Mouse (Mus musculus) cerebral cortex, adult 2 months (tissue): ENCODE data around the gene Col9a2.

Source experiments
- WGBS: fragments of 180-500 bp; shearing (Covaris S2); methylation state at CpG from one replicate; pipeline ENCODE4 v1.1.7; 2018; 5-methylcytosine and 5-hydroxymethylcytosine counted together

The Col9a2 gene

DNA sequence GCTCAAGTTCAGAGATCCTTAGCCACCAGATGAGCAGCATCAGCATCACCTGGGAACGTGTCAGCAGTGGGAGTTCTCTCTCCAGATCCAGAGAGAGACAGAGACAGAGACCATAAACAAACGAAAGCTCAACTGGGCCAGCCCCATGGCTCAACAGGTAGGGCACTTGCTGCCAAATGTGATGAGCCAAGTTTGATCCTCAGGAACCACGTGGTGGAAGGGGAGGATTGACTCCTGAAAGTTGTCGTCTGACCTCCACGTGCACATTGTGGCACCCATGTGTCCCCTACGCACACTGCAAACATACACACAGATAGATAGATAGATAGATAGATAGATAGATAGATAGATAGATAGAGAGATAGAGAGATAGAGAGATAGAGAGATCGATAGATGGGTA lies 15.7 kb upstream of the Col9a2 start:
- WGBS: 91% methylated on average over 7 of the region's 7 CpGs

DNA sequence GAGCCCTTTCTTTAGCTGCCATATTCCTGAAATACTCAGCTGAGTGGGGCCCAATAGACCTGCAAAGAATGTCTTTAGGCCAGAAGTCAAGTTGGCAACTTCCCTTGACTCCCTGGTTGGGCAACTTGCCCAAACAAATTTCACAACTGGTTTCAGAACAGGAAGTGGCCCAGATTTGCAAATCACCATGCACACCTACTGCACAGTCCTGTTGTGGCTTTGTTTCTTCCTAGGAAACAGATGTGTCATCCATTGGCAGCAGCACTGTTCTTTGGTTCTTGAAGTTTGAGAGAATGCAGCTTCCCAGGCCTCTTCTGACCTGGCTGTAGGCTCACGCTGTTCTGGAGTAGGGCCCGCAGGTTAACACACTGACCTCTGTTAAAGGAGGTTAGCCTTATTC lies 15.2 kb upstream of the Col9a2 start:
- 80% methylated on average over 2 of the region's 2 CpGs for WGBS

DNA sequence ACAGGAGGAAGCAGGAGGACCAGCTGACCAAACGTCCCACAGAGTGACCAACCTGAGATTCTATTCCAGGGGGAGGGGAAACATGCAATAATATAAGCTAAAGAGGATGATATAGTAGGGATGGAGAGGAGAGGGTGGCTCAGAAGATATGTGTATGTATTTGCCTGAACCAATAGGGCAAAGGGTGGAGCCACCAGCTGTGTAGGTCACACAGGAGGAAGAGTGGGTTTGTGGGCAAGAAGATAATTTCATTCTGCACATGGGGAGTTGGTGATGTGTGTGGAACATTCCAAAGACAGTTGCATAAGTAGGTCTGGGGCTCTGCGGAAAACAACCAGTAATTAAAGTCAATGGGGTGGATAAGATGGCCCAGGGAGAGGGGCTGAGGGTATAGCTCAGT lies 13.5 kb upstream of the Col9a2 start:
- 79% methylated on average over 2 of the region's 2 CpGs for WGBS

DNA sequence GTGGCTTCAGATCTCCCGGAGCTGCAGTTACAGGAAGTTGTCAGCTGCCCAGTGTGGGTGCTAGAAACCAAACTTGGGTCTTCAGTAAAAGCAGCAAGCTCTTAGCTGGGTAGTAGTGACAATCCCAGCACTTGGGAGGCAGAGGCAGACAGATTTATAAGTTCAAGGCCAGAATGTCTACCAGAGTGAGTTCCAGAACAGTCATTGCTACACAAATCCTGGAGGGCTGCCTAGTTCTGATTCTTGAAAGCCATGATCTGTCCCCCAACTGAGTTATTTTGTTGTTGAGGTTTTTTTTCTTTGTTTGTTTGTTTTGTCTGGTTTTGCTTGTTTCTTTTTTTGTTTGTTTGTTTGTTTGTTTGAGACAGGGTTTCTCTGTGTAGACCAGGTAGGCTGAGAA lies 11.0 kb upstream of the Col9a2 start:
- 88% methylated on average over 1 of the region's 1 CpGs for WGBS

DNA sequence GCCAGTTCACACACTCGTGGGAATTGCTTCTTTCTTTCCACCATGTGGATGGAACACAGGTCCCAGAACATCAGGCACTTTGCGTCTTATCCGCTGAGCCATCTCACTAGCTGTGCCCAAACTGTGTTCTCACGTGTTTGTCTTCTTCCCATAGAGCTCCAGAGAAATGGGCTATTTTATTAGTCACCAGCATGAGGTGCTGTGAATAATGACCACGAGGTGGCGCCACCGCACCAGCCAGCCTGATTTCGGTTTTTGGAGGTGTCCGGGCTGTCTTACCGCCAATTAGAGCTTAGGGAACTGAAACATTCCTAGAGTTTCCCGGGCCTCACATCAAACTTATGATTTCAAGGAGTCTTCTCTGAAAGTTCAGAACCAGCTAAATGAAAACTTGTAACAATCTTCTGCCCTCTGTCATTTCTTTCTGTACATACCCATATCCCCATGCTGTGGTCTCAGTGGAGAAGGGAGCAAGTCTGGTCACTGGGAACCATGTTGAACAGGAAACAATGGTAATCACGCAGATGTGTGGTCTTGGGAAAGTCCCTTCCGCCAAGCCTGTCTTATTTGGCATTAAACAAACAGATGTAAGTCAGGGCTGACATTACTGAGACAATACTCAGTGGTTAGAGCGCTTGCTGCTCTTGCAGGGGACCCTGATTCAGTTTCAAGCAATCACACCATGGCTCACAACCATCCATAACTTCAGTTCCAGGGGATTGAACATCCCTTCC lies 10.4 kb upstream of the Col9a2 start:
- 31% methylated on average over 14 of the region's 14 CpGs for WGBS

DNA sequence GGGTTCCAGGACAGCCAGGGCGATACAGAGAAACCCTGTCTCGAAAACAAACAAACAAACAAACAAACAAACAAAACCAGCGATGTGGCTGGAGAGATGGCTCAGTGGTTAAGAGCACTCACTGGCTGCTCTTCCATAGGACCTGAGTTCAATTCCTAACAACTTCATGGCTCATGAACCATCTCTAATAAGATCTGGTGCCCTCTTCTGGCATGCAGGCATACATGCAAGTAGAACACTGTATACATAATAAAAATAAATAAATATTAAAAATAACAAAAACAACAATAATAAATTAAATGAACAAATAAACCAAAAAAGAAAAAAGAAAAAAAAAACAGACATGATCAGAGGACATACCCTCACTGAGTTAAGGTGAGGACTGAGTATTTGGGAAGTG lies 9.6 kb upstream of the Col9a2 start:
- WGBS: 76% methylated on average over 3 of the region's 3 CpGs

DNA sequence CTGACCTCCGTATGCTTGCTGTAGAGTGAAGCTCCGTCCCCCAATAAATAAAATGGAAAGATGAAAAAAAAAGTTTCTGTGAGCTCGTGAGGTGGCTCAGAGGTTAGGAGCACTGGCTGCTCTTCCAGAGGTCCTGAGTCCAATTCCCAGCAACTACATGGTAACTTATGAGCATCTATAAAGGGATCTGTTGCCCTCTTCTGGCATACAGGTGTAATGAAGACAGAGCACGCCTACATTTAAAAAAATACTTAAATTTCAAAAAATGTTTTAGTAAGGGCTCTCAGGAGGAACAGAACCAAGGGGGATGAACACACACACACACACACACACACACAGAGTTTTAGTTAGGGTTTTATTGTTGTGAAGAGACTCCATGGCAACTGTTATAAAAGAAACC lies 7.7 kb upstream of the Col9a2 start:
- 82% methylated on average over 4 of the region's 4 CpGs for WGBS

DNA sequence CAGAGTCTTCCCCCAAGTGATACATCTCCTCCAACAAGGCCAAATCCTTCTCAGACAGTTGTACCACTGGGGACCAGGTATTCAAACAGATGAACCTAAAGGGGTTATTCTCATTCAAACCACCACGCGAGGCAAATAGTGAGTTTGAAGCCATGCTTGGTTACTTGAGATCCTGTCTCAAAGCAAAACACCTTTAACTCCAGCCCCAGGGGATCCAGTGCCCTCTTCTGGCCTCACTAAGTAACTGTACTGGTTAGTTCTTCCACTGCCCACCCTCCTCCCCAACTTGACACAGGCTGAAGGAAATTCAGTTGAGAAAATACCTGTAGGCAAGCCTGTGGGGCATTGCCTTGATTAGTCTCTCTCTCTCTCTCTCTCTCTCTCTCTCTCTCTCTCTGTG lies 6.2 kb upstream of the Col9a2 start:
- 78% methylated on average over 2 of the region's 2 CpGs for WGBS

DNA sequence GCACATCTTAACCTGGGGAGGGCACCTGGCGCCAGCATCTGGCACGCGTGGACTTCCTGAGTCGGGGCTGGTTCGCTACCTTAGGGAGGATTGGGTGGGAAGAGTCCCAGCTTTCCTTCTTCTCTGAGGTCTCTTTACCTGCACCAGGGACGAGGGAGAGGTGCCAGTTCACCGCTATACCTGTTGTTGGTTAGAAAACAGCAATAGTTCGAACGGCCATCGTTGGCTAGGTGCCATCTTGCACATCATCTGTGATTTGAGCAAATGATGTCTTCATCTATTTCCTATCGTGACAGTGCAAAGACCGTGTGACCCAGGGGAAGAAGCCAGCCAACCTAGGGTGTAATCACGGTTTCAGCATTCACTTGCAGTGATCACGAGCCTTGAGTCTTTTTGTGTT lies 1.1 kb downstream of the Col9a2 start:
- WGBS: 72% methylated on average over 14 of the region's 14 CpGs

DNA sequence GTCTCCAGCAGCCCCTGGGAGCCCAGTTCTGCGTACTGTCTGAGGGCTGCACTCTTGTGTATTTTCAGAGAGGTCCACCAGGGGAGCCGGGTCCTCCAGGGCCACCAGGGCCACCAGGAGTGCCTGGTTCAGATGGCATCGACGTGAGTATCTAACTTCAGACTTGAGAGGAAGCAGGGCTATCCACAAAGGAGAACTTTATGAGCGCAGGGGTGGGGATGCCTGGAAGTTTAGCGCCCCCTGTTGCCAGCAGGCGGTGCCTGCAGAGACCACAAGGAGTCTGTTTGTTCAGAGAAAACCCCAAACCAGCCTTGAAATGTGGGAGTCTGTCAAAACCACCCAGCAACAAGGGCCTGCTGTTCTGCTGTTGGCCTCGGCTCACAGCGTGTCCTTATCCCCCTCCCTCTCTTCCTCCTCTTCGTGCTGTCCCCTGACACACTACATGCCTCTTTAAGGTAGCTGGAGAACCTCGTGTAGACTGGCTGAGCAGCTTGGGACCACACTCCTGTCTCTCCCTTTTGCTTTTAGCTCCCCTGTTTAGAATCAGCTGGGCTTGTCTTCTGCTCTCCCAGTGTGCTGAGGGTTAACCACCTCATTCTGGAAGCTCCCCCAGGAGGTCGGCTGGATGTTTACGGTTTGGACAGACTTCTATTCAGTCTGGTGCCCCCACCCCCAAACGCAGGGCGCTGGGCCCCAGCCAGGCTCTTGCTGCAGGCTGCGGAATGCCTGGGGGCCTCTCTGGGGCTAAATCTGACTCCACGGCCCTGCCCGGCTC lies 1.9 kb downstream of the Col9a2 start:
- WGBS: 23% methylated on average over 18 of the region's 18 CpGs

DNA sequence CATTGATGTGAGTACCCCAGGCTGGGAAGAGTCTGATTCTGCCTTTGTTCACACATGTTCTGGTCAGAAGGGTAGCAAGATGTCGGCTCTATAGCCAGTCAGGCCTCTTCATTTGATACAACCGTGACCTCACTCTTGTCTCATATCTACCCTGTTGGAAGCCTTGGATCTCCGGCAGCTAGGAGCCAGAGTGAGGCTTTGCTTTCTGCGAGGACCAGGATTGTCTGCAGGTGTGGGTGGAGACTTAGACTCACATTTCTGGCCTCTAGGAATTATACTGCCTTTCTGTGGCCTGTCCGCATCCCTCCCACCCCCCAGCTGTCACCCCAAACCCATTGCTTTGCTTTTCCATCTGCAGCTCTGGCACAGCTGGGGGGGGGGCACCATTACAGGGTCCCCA lies 3.3 kb downstream of the Col9a2 start:
- 85% methylated on average over 5 of the region's 5 CpGs for WGBS

DNA sequence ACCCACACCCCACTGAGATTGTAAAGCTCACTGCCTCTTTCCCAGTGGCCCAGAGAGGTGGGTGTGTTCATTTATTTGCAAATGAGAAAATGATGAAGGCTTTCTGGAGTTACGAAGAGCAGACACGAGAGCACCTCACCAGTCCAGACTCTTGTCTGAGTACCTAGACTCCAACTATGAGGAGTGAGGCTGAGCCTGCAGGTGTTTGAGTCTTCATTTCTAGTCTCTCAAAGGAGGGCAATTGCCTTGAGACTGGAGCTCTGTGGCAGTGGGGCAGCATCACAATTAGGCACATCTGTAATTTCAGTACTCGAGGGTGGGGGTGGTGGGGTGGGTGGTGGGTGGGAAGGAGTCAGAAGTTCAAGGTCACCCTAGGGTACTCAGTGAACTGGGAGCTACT lies 3.8 kb downstream of the Col9a2 start:
- WGBS: 86% methylated on average over 3 of the region's 3 CpGs

DNA sequence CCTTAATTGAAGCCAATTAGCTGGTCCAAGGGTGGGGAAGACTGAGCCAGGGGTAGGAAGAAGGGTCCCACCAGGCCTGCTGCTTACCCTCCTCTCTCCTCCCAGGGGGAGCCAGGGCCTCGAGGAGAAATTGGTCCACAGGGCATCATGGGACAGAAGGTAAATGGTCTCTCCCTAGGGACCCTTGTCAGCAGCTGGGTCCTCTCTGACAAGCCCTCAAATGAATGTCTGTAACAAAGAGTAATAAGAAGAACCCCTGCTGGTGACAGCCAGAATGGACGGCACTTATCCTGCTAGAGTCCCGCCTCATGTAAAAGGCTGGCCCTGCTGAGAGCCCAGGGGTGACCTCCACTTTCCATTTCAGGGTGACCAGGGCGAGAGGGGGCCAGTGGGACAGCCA lies 12.7 kb downstream of the Col9a2 start:
- 63% methylated on average over 4 of the region's 4 CpGs for WGBS

DNA sequence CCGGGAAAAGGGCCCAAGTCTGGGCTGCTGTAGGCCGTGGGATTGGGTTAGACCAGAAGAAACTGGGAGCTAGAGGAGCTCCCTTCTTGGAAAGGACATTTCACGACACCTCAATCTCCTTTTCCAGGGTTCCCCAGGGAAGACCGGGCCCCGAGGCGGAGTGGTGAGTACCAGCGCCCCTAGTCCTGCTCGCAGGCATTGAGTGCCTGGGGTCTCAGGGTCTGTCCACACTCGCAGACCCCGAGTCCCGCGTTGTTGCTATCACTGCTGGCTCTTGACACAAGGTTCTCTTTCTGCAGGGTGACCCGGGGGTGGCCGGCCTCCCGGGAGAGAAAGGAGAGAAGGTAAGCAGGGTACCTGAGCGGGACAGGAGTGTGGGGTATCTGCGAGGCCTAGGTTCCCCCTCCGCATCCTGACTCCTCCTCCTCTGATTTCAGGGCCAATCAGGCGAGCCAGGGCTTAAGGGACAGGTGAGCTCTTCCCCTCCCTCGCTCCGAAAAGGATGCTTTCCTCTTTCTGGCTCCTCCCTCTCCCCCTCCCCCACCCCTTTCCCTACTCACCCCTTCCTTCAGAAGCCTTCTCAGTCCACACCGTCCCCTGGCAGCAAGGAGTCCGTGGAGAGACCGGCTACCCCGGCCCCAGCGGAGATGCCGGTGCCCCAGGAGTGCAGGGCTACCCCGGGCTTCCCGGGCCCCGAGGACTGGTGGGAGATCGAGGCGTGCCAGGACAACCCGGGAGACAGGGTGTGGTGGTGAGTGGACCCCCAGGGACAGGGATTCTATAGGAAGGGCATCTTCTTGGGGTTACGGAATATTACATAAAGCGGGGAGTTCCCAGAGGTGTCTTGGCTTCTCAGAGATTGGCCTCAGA lies 13.5 kb downstream of the Col9a2 start:
- WGBS: 38% methylated on average over 35 of the region's 35 CpGs

DNA sequence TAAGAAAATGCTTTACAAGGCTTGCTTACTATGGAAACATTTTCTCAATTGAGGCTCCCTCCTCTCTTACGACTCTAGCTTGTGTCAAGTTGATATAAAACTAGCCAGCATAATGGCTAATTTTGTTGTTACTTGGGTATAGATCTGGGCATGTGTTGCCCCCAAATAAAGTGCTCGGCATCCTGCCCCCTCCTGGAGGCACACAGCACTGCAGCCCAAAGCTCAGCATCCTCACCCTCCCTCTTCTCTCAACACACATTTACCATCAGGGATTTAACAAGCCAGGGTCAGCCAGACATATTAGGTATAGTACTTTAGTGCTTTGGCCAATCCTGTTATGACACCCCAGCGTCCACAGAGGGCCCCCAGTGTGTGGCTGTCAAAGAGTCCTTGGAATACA lies 17.2 kb downstream of the Col9a2 start:
- 47% methylated on average over 3 of the region's 3 CpGs for WGBS

DNA sequence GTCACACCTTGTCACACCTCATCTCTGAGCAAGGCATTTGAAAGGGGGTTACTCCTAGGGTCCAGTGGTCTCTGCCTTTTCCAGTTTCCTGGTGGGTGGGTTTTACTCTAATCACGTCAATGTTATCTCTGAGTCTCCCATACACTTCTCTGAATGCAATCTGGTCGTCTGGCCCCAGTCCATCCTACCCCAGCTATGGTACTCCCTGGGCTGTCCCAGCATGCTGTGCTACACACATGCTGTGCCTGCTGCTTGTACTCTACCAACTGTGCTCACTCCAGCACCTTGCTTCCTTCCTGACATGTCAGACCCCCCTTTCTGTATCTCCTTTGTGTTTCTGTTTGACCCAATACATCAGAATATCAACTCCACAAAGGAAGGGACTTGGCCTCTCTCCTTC lies 17.8 kb downstream of the Col9a2 start:
- 46% methylated on average over 2 of the region's 2 CpGs for WGBS

DNA sequence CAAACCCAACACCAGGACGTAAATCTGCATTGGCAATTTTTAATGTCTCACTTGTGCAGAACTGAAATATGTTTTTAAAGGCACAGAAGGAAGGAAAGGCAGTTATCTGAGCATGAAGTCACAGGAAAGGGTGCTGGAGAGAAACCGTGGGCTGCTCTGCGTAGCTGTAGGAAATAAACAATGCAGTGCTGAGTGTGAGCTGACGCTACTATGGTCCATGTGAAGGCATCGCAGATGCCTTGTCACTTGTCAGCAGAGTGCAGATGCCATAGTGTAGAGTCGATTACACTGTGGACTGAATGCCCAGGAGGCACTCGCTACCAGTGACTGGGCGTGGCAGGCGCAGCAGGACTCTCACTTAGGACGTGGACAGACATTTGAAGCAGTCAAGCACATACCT lies 20.0 kb downstream of the Col9a2 start:
- 77% methylated on average over 10 of the region's 10 CpGs for WGBS

DNA sequence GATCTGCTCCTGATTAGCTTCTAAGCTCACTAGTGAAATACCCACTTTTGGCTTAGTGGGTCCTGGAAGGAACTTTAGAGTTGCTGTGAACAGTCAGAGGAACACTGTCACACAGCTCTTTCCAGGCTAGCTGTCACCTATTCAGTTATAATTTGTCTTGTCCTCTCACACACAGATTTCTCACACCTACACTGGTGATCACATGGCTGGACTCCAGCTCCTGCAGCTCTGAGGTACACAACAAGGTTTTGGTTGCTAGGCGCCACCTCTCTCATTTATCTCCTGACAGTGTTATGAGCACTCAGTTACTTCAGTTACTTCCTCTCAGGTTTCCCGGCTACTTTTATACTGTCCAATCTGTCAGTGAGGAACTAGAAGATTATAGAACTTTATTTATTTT lies 26.2 kb downstream of the Col9a2 start:
- 62% methylated on average over 2 of the region's 2 CpGs for WGBS

DNA sequence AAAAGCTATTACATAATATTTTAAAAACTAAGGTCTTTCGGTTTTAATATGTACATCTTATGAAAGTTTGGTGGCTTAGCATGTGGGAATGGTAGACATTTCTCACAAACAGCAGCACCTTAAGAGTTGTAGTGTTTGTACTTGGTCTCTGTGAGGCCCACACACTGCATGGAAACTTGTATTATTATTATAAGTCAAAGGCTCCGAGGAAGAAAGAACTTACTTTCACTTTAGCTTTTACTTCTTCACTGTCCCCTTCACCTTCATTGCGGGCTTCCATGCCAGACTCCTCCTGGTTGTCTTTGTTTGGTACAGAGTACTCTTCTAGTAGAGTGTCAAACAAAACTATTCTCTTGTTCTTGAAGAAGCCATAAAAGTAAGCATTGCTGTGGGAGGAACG lies 35.1 kb downstream of the Col9a2 start:
- 85% methylated on average over 4 of the region's 4 CpGs for WGBS

DNA sequence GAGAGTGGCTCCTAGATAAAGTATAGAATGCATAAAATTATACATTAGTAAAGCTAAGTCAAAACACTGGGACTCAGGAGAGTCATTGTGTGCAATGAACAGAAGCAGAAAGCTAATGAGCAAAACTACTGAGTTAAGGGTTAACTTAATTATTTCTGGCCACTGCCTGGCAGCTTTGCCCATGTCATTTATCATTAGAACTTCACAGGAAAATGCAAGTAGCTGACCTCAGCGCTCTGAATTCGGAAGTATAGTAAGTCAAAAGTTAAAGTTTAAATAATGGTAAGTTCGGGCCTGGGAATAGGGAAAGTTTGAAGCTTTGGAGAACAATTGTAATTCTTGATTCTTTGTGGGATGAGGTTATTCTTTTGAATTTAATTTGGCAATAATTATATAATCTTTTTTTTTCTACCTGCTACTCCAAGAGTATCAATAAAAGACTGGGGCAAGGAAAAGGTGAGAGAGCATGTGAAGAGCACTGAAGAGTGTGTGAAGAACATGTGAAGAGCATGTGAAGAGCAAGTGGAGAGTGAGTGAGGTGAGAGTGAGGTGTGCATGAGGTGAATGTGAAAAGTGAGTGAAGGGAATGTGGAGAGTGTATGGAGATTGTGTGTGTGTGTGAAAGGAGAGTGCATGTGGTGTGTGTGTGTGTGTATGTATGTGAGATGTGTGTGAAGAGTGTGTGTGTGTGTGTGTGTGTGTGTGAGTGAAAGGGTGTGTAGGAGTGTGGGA lies 38.9 kb downstream of the Col9a2 start:
- 89% methylated on average over 3 of the region's 3 CpGs for WGBS

DNA sequence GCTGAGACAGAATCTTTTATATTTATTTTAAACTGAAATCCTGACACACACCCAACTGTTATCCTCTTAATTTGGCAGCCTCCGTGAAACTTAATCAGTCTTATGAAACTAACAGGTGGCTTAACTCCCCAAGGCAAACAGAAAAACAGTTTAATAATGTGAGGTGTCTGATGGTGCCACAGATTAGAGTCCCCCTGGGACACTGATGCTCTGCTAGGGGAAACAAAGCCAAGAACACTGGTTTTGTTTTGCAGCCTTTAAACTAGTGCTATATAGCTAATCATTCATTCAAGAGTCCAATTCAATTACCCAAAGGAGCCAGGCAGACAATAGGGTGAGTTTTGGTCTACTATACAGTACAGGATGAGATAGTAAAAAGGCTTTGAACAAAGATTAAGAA lies 41.2 kb downstream of the Col9a2 start:
- WGBS: 54% methylated on average over 1 of the region's 1 CpGs

DNA sequence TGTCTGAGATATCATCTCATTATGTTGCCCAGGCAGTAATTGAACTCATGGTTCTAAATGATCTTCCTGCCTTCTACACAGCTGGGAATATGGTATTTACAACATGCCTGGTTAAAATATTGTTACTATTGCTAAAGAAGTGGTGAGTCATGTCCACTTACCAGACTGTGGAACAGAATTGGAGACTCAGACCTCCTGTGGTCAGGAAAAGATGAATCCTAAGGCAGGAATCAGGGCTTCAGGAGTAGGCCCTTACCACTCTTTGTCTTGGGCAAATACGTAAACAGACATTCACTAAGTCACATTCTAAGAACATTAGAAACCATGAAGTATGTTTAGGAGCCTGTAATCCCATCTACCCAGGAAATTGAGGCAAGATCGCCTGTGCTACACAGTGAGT lies 49.5 kb downstream of the Col9a2 start:
- 92% methylated on average over 2 of the region's 2 CpGs for WGBS
